Mouse (Mus musculus) ES-E14 (cell line): ENCODE measurements around the gene Tmcc2.

Experiments used
- ZC3H11A ChIP-seq: IDR thresholded peaks from 2 replicates; pipeline ENCODE4 v1.6.1; 2012; ENCODE audit warnings: low read depth, mild to moderate bottlenecking, inconsistent platforms, low read length, borderline replicate concordance
- ZNF384 ChIP-seq: IDR thresholded peaks from 2 replicates; pipeline ENCODE4 v1.6.1; 2012; ENCODE audit warnings: low read depth, low read length, inconsistent platforms

GRCm38 (mm10) chr1:132354234-132354633 is 36.8 kb downstream of the Tmcc2 start:
- TF ChIP-seq ZNF384 (no peak), ZC3H11A (no peak)
